Mouse (Mus musculus) monocyte, adult 5-6 weeks (primary cell): ENCODE data around the gene Odf2. TPM values are rescaled to one million over a fixed set of nuclear protein-coding genes. Genes with fewer than 3 reads are reported as not detected.

Experiments used
- ATAC-seq: fragments of 153-309, 156-312 bp; replicated peaks from 2 replicates; pipeline ENCODE4 v1.8.0; 2017; ENCODE audit warnings: mild to moderate bottlenecking; ENCODE audit not compliant: low TSS enrichment, insufficient number of reproducible peaks, severe bottlenecking, poor library complexity, low FRiP score
- total RNA-seq: library from RNA; stranded (forward); fragments of 200-1000, 200-491, 200-594 nt; gene quantifications from 3 replicates; pipeline ENCODE4 v1.2.3, GENCODE M21; 2017

Gene Odf2
- total RNA-seq, 1 experiment from 2014 or later: 89.7 TPM

- no peak for ATAC-seq
Measured at GRCm38 (mm10) chr2:29910042-29910441, 21.0 kb downstream of the Odf2 start.

- ATAC-seq: no peak
Measured at GRCm38 (mm10) chr2:29917621-29918020, 28.6 kb downstream of the Odf2 start.

GRCm38 (mm10) chr2:29922011-29922410 lies 33.0 kb downstream of the Odf2 start:
- ATAC-seq: no peak

GRCm38 (mm10) chr2:29926542-29926941 lies 37.5 kb downstream of the Odf2 start:
- ATAC-seq: no peak

GRCm38 (mm10) chr2:29930506-29930905 lies 41.5 kb downstream of the Odf2 start:
- no peak for ATAC-seq

- no peak for ATAC-seq
Measured at GRCm38 (mm10) chr2:29931194-29931593, 42.2 kb downstream of the Odf2 start.

GRCm38 (mm10) chr2:29934906-29935599 lies 46.0 kb downstream of the Odf2 start, which contains the start of gene Gle1:
Gle1 (plus strand) TSS chr2:29935426.
- ATAC-seq: peak; percentile 98

- ATAC-seq: no peak
Measured at GRCm38 (mm10) chr2:29940073-29940472, 51.1 kb downstream of the Odf2 start.

GRCm38 (mm10) chr2:29940826-29941225 lies 51.8 kb downstream of the Odf2 start:
- ATAC-seq: no peak

GRCm38 (mm10) chr2:29944723-29945122 lies 55.7 kb downstream of the Odf2 start:
- ATAC-seq: no peak

- no peak for ATAC-seq
Measured at GRCm38 (mm10) chr2:29948896-29949295, 59.9 kb downstream of the Odf2 start.

- ATAC-seq: no peak
Measured at GRCm38 (mm10) chr2:29961246-29961645, 72.2 kb downstream of the Odf2 start.

GRCm38 (mm10) chr2:29964354-29965249 lies 75.6 kb downstream of the Odf2 start:
- no peak for ATAC-seq

- ATAC-seq: peak; percentile 89
Measured at GRCm38 (mm10) chr2:29965250-29965843, 76.3 kb downstream of the Odf2 start, which contains the start of gene Sptan1. Sptan1 (plus strand) TSS chr2:29965560.

GRCm38 (mm10) chr2:29965906-29966305 lies 76.9 kb downstream of the Odf2 start:
- ATAC-seq: no peak

- ATAC-seq: no peak
Measured at GRCm38 (mm10) chr2:29966826-29967225, 77.8 kb downstream of the Odf2 start.

GRCm38 (mm10) chr2:29967768-29968167 lies 78.7 kb downstream of the Odf2 start:
- no peak for ATAC-seq

GRCm38 (mm10) chr2:29968638-29969037 lies 79.6 kb downstream of the Odf2 start:
- no peak for ATAC-seq

GRCm38 (mm10) chr2:29971838-29972635 lies 83.0 kb downstream of the Odf2 start:
- no peak for ATAC-seq
